Mouse (Mus musculus): ENCODE results near the gene Dsp.

DNA sequence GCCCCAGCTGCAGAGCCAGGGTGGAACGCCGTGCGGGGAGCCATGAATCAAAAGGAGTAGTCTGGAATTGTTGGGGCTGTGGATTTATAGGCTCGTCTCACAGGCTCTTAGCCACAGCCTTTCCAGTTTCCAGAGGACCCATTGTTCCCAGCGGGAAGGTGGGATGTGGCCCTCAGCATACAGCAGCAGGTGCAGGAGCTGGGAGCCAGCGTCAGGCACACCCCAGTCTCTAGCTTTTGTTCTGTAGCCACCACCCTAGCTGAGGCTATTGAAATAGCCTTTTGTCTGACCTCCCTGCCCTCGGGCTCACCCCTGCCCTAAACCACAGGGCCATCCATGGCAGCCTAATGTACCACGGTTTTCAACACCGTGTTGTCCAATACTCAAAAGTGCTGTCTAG, 42.0 kb upstream of the Dsp start:
- TF ChIP-seq CTCF (IDR thresholded peaks at IDR 0.05; ENCODE audit: borderline replicate concordance, insufficient read depth, low read length) (no peak), POLR2A (IDR thresholded peaks at IDR 0.05; ENCODE audit: low read depth, low read length) (no peak)

Data from embryonic fibroblast, embryonic 13.5 days (primary cell).